Mouse (Mus musculus) limb, embryonic 12.5 days (tissue): ENCODE measurements around the gene Cela1. TPM values are rescaled to one million over a fixed set of nuclear protein-coding genes. Genes with fewer than 3 reads are reported as not detected.

ENCODE experiments used
- ATAC-seq: fragments of 200-750 bp; cut with Nextera tagmentation; 2 replicates; pipeline ENCODE4 v1.8.0; 2017; ENCODE audit warnings: low read depth, moderate TSS enrichment; ENCODE audit not compliant: insufficient number of reproducible peaks, insufficient read depth, low FRiP score, low TSS enrichment
- H3K27ac ChIP-seq: fragments of 300-500 bp; sonication (generic); 2 replicates; pipeline ENCODE4 v1.5.1; 2016; ENCODE audit warnings: mild to moderate bottlenecking, moderate library complexity
- H3K27me3 ChIP-seq: fragments of 300-500 bp; sonication (generic); 2 replicates; pipeline ENCODE4 v1.6.1; 2016; ENCODE audit warnings: mild to moderate bottlenecking, moderate library complexity
- H3K36me3 ChIP-seq: fragments of 300-500 bp; sonication (generic); 2 replicates; pipeline ENCODE4 v1.6.1; 2016; ENCODE audit warnings: mild to moderate bottlenecking, moderate library complexity
- H3K4me1 ChIP-seq: fragments of 300-500 bp; sonication (generic); replicated peaks from 2 replicates; pipeline ENCODE4 v1.6.1; 2016
- H3K4me2 ChIP-seq: fragments of 300-500 bp; sonication (generic); 2 replicates; pipeline ENCODE4 v1.6.1; 2016; ENCODE audit warnings: mild to moderate bottlenecking, moderate library complexity
- H3K4me3 ChIP-seq: fragments of 300-500 bp; sonication (generic); replicated peaks from 2 replicates; pipeline ENCODE4 v1.5.1; 2016; ENCODE audit warnings: mild to moderate bottlenecking
- H3K9ac ChIP-seq: fragments of 300-500 bp; sonication (generic); replicated peaks from 2 replicates; pipeline ENCODE4 v1.6.1; 2016; ENCODE audit warnings: mild to moderate bottlenecking, moderate library complexity
- H3K9me3 ChIP-seq: fragments of 300-500 bp; sonication (generic); 2 replicates; pipeline ENCODE4 v1.6.1; 2016; ENCODE audit warnings: mild to moderate bottlenecking, moderate library complexity
- WGBS: fragments of 180-500 bp; shearing (Covaris S2); methylation state at CpG from one replicate; pipeline ENCODE4 v1.1.7; 2016; 5-methylcytosine and 5-hydroxymethylcytosine counted together
- polyA plus RNA-seq: library from polyadenylated mRNA; unstranded; fragments of >200 nt; fragmentation: Nextera tagmentation; extraction: Ambion mirVana; gene quantifications from 2 replicates; pipeline ENCODE4 v1.2.1, GENCODE M21; 2016

Cela1 gene
- polyA plus RNA-seq, 1 experiment from 2014 or later, result 1.1 TPM

GRCm38 (mm10) chr15:100722026-100722425 lies 34.3 kb upstream of the Cela1 start:
- WGBS, result 72% methylated on average over 4 of the region's 4 CpGs
- Histone ChIP-seq H3K4me2 (no peak overlapping the region), H3K4me3 (no peak overlapping the region), H3K36me3 (no peaks in the 10 kb centered on the region), H3K4me1 (peaks cover 4% of the 10 kb centered on the region; the same call in 1 of the 2 replicates), H3K9me3 (no peaks in the 10 kb centered on the region), H3K27ac (no peak overlapping the region), H3K9ac (no peak overlapping the region), H3K27me3 (peaks cover 7% of the 10 kb centered on the region)
- no peak for ATAC-seq

DNA sequence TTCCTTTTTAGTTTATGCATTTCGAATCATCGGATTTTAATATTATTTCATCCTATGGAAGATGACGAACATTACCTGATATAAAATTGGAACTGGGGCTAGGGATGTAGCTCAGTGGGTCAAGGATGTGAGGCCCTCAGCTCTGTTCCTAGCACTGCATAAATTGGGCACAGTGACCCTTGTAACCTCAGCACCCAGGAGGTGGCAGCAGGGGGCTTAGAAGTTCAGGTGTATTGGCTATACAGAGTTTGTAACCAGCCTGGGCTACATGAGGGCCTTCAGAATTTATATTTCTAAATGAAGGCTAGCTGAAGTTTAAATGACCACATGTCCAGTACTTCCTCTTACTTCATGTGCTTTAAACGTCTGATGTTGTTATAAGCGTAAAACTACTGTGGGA lies 33.7 kb upstream of the Cela1 start:
- H3K9me3 ChIP-seq, result no peaks in the 10 kb centered on the region
- H3K27me3 ChIP-seq, result peaks cover 1% of the 10 kb centered on the region; the same call in 1 of the 2 replicates

DNA sequence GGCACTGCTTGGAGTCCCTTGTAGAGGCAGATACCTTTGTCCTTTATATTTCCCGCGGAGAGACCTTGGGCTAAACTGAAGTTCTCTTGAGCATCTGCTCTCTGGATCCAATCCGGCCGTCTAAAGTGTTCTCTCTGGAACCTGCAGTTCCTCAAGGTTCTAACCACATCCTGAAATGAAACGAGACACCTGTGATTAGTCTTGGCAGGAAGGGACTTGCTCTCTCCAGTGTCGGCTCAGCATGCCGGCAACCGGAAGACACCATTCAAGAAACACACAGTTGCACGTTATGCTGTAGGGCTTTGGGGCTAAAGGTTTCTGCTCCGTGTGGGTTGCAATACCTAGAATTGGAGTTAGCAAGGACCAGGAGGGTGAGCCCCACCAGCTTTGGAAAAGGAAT lies 32.3 kb upstream of the Cela1 start:
- H3K4me1 ChIP-seq, result peaks cover 4% of the 10 kb centered on the region; the same call in 1 of the 2 replicates
- 69% methylated on average over 10 of the region's 10 CpGs for WGBS
- no peaks in the 10 kb centered on the region for H3K36me3 ChIP-seq
- H3K4me2 ChIP-seq, result no peak overlapping the region
- H3K9me3 ChIP-seq, result no peaks in the 10 kb centered on the region
- H3K27ac ChIP-seq, result no peak overlapping the region
- H3K27me3 ChIP-seq, result no peaks in the 10 kb centered on the region
- ATAC-seq, result no peak
- no peak overlapping the region for H3K9ac ChIP-seq
- H3K4me3 ChIP-seq, result no peak overlapping the region

More for the DNA sequence above, 33.7 kb upstream of the Cela1 start:
- H3K4me2 ChIP-seq, result no peak overlapping the region
- no peak overlapping the region for H3K4me3 ChIP-seq
- H3K9ac ChIP-seq, result no peak overlapping the region
- no peak overlapping the region for H3K27ac ChIP-seq
- H3K4me1 ChIP-seq, result peaks cover 4% of the 10 kb centered on the region; the same call in 1 of the 2 replicates
- H3K36me3 ChIP-seq, result no peaks in the 10 kb centered on the region
- ATAC-seq, result no peak
- WGBS, result 91% methylated on average over 5 of the region's 5 CpGs

GRCm38 (mm10) chr15:100719217-100719616 lies 31.5 kb upstream of the Cela1 start:
- Histone ChIP-seq H3K27me3 (no peaks in the 10 kb centered on the region), H3K4me1 (peaks cover 4% of the 10 kb centered on the region; the same call in 1 of the 2 replicates), H3K4me2 (no peak overlapping the region), H3K4me3 (no peak overlapping the region), H3K36me3 (no peaks in the 10 kb centered on the region), H3K9me3 (no peaks in the 10 kb centered on the region), H3K27ac (no peak overlapping the region), H3K9ac (no peak overlapping the region)
- WGBS, result 93% methylated on average over 5 of the region's 5 CpGs
- ATAC-seq, result no peak

DNA sequence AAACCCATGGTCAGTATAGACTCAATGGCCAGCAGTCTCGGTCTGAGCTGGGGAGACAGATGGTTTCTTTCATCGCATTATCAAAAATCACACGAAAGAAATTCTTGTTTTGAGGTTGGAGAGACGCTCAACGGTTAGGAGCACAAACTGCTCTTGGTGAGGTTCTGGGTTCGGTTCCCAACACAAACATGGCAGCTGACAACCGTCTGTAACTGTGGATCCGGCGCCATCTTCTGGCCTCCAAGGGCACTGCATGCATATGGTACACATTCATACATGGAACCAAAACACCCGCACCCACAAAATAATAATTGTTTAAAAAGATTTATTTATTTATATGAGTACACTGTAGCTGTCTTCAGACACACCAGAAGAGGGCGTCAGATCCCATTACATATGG lies 30.9 kb upstream of the Cela1 start:
- Histone ChIP-seq H3K9ac (no peak overlapping the region), H3K27me3 (no peaks in the 10 kb centered on the region), H3K4me3 (no peak overlapping the region), H3K36me3 (no peaks in the 10 kb centered on the region), H3K4me1 (peaks cover 4% of the 10 kb centered on the region; the same call in 1 of the 2 replicates), H3K27ac (no peak overlapping the region), H3K4me2 (no peak overlapping the region), H3K9me3 (no peaks in the 10 kb centered on the region)
- 80% methylated on average over 11 of the region's 11 CpGs for WGBS
- no peak for ATAC-seq

GRCm38 (mm10) chr15:100717933-100718332 lies 30.2 kb upstream of the Cela1 start:
- 80% methylated on average over 6 of the region's 6 CpGs for WGBS
- H3K4me3 ChIP-seq, result no peak overlapping the region
- no peak overlapping the region for H3K9ac ChIP-seq
- no peak overlapping the region for H3K27ac ChIP-seq
- no peaks in the 10 kb centered on the region for H3K27me3 ChIP-seq
- H3K9me3 ChIP-seq, result no peaks in the 10 kb centered on the region
- no peaks in the 10 kb centered on the region for H3K36me3 ChIP-seq
- no peak overlapping the region for H3K4me2 ChIP-seq
- no peak for ATAC-seq
- peaks cover 4% of the 10 kb centered on the region; the same call in 1 of the 2 replicates for H3K4me1 ChIP-seq

DNA sequence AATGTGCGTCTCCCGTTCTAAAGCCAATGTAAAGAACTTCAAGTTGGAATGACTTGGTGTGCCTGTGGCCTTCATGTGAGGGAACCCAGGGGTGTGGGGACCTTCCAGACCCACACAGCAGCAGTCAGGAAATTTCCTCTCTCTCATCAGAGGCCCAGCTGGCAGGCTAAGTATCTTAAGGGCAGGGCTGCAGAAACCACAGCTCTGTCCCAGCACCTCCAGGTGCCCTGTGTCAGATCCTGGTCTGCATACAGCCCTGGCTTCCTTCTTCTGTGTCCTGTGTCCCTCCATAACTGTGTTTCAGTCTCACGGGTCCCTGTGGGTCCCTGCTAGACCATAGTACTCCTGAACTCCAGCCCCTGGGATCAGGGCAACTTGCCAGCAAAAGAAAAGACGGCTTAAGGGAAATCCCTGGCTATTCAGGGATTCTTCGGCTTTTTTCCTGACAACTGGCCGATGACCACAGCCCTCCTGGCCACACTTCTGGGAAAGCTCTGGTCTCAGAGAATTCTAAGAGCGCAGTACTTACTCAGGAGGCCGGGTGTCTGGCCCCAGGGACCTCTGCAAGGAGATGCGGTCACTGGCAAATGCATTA lies 27.8 kb upstream of the Cela1 start:
- H3K9ac ChIP-seq, result no peak overlapping the region
- WGBS, result 84% methylated on average over 9 of the region's 9 CpGs
- H3K4me1 ChIP-seq, result peaks cover 4% of the 10 kb centered on the region; the same call in 1 of the 2 replicates
- no peak for ATAC-seq
- H3K9me3 ChIP-seq, result no peaks in the 10 kb centered on the region
- no peak overlapping the region for H3K4me2 ChIP-seq
- no peaks in the 10 kb centered on the region for H3K36me3 ChIP-seq
- no peak overlapping the region for H3K27ac ChIP-seq
- H3K4me3 ChIP-seq, result no peak overlapping the region
- H3K27me3 ChIP-seq, result no peaks in the 10 kb centered on the region

DNA sequence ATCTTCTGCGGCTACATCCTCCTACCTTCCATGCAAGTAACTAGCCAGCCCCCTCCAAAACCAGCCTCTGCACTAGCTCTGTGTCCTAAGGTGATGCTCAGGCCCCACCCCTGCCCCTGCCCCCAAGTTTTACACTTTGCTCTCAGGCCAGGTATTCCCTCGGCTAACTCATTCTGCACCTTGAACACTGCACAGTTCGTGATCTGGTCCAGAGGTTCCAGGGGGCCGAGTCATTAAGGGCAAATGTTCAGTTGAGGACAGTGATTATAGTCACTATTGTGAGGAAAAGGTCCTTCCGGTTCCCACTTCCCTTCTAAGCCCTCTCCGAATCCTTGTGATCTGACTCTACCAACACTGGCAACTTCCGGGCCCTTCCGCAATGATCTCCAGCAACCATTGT lies 26.7 kb upstream of the Cela1 start:
- H3K27me3 ChIP-seq, result no peaks in the 10 kb centered on the region
- WGBS, result 85% methylated on average over 8 of the region's 8 CpGs
- no peak for ATAC-seq
- no peak overlapping the region for H3K4me2 ChIP-seq
- no peak overlapping the region for H3K27ac ChIP-seq
- no peaks in the 10 kb centered on the region for H3K9me3 ChIP-seq
- no peaks in the 10 kb centered on the region for H3K36me3 ChIP-seq
- no peaks in the 10 kb centered on the region for H3K4me1 ChIP-seq
- no peak overlapping the region for H3K9ac ChIP-seq
- no peak overlapping the region for H3K4me3 ChIP-seq

DNA sequence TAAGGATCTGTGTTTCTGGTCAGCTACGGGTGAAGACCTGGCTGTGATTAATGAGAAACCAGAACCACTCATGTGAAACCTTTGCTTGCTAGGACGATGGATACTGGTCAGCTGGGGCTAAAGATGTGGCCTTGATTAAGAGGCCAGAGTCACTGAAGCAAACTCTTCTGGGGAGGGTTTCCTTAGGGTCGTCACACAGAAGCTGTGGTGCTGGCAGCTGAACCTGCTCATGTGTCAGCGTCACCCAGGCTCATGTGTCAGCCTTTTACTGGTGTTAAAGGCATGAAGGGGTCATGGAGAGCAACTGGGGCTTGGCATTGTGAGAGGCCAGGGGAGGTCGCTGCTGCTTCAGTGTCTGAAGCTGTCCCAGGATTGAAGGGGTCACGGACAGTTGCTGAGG lies 23.1 kb upstream of the Cela1 start:
- no peak for ATAC-seq
- H3K4me3 ChIP-seq, result no peak overlapping the region
- no peaks in the 10 kb centered on the region for H3K36me3 ChIP-seq
- H3K27ac ChIP-seq, result no peak overlapping the region
- H3K9me3 ChIP-seq, result no peaks in the 10 kb centered on the region
- H3K9ac ChIP-seq, result no peak overlapping the region
- no peaks in the 10 kb centered on the region for H3K4me1 ChIP-seq
- 55% methylated on average over 6 of the region's 6 CpGs for WGBS
- H3K4me2 ChIP-seq, result no peak overlapping the region
- H3K27me3 ChIP-seq, result 0 out of 2 replicates have a peak, but pooled peaks cover 5% of the 10 kb centered on the region

DNA sequence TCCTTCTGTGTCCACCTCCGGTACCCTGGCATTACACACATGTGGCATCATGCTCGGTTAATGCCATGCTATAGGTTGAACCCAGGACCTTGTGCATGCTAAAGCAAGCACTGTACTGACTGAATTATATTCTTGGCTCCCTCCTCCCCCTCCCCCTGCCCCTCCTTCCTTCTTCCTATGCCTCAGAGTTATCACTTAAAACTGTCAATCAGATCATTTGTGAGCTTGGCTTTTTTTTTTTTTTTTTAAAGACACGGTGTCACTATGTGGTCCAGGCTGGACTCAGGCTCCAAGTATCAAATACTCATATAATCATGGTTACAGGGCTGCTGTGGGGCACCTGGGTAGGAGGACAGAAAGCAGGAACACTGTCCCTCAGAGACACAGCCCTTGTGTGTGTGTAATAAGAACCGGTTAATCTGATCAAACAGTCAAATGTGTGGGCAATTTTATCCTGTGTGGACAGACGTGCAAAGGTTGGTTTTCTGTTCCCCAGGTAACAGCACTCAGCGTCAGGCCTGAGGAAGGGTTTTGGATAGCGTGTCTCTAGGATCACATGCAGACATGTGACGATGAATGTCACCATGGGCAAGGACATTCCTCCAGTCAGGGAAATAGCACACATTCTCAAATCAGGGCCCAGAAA lies 20.8 kb upstream of the Cela1 start:
- ATAC-seq, result no peak
- H3K9me3 ChIP-seq, result no peaks in the 10 kb centered on the region
- no peak overlapping the region for H3K4me2 ChIP-seq
- H3K4me1 ChIP-seq, result peaks cover 9% of the 10 kb centered on the region
- H3K9ac ChIP-seq, result no peak overlapping the region
- no peaks in the 10 kb centered on the region for H3K36me3 ChIP-seq
- H3K4me3 ChIP-seq, result no peak overlapping the region
- peaks cover 17% of the 10 kb centered on the region for H3K27me3 ChIP-seq
- H3K27ac ChIP-seq, result no peak overlapping the region
- 77% methylated on average over 8 of the region's 8 CpGs for WGBS

GRCm38 (mm10) chr15:100706226-100706625 lies 18.5 kb upstream of the Cela1 start:
- ATAC-seq, result no peak
- Histone ChIP-seq H3K9ac (no peak overlapping the region), H3K4me2 (no peak overlapping the region), H3K9me3 (no peaks in the 10 kb centered on the region), H3K27ac (no peak overlapping the region), H3K4me1 (peaks cover 9% of the 10 kb centered on the region), H3K4me3 (no peak overlapping the region), H3K36me3 (no peaks in the 10 kb centered on the region), H3K27me3 (peaks cover 28% of the 10 kb centered on the region)
- 67% methylated on average over 8 of the region's 8 CpGs for WGBS

- Histone ChIP-seq H3K27me3 (peaks cover 28% of the 10 kb centered on the region), H3K4me3 (no peak overlapping the region), H3K4me1 (peaks cover 9% of the 10 kb centered on the region), H3K9me3 (no peaks in the 10 kb centered on the region), H3K4me2 (no peak overlapping the region), H3K9ac (no peak overlapping the region), H3K27ac (no peak overlapping the region), H3K36me3 (no peaks in the 10 kb centered on the region)
- 86% methylated on average over 1 of the region's 1 CpGs for WGBS
- no peak for ATAC-seq
These were observed 17.7 kb upstream of the Cela1 start for GRCm38 (mm10) chr15:100705376-100705775.
